Mouse (Mus musculus): ENCODE data around the gene C130032M10Rik. TPM values are rescaled to one million over a fixed set of nuclear protein-coding genes. Genes with fewer than 3 reads are reported as not detected.

C130032M10Rik gene
- polyA plus RNA-seq, 2 experiments, result 1.9 to 3.4 TPM

DNA sequence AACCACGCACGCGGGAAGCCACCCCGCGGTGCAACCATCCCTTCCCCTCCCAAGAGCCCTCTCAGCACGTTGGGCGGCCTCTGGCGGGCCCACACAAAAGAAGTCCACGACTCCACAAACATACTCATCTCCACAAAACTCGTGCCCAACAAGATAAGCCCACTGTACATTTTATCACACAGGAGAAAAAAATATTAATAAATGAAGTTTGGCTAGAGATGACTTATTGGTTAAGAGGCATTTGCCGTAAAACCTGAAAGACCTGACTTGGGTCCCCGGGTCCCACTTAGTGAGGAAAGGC, 46.1 kb downstream of the C130032M10Rik start:
- Histone ChIP-seq H3K4me2 (replicated peaks; ENCODE audit: low read depth, low read length, severe bottlenecking) (peak overlapping the region; percentile 94), H3K9ac (ENCODE audit: low read depth, low read length, severe bottlenecking) (no peak overlapping the region), H3K9me3 (ENCODE audit: control insufficient read depth, low read length) (no peaks in the 10 kb centered on the region), H3K27ac (replicated peaks; ENCODE audit: low read depth, low read length) (no peak overlapping the region), H3K27me3 (ENCODE audit: control insufficient read depth, insufficient read depth, low read length) (peaks cover 32% of the 10 kb centered on the region; the same call in 1 of the 2 replicates), H3K4me1 (ENCODE audit: control insufficient read depth, insufficient read depth, low read length) (0 out of 2 replicates have a peak, but pooled peaks cover 6% of the 10 kb centered on the region), H3K36me3 (ENCODE audit: control insufficient read depth, insufficient read depth, low read length) (no peaks in the 10 kb centered on the region), H3K4me3 (replicated peaks; ENCODE audit: low read length) (peak overlapping the region; percentile 62)
- 4% methylated on average over 12 of the region's 12 CpGs for whole genome bisulfite sequencing
- no peak for DNase-seq (ENCODE audit: low spot score)
- no peak for ATAC-seq (ENCODE audit: low FRiP score, low read depth)
- TF ChIP-seq POLR2A (IDR thresholded peaks at IDR 0.05; ENCODE audit: borderline replicate concordance, extremely low read depth, insufficient read depth, insufficient read length), result no peak

DNA sequence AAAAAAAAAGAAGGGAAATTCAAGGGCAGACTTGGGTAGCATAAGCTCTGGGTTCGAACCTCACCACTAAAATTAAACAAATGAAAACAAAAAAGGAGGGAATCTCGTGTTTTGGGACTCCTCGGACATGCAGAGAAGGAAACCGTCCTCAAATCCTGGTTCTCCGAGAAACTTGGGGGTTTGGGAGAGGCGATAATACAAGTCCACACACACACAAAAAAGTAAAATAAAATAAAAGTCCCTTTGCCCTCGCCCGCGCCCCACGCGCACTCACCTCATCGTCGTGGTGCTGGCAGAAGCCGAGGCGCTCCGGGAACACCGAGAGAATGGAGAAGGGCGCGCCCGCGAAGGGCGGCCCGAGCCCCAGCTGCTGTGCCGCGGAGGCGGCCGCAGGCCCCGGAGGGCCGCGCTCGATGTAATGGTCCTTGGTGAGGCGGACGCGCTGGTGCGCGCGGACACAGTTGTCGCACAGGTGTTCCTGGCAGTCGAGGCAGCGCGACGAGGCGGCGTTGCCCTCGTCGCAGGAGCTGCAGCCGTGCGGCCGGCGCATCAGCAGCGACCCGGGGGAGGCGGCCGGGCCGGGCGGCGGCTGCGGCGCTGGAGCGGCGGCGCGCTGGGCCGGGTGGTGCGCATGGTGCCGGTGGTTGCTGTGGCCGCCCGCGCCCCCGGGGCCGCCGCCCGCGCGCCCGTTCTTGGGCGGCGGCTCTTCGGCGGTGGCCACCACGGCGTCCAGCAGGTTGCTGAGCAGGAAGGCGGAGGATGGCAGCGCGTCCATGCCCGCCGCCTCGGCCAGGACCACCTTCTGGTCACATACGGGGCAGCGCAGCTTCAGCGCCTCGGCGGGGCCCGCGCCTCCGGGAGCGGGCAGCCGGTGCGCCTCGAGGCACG, 46.8 kb downstream of the C130032M10Rik start:
- H3K27me3 ChIP-seq (ENCODE audit: control insufficient read depth, insufficient read depth, low read length), result peaks cover 32% of the 10 kb centered on the region; the same call in 1 of the 2 replicates
- ATAC-seq (ENCODE audit: low FRiP score, low read depth), result peak; percentile 8; the same call in 1 of the 2 replicates
- H3K27ac ChIP-seq (replicated peaks; ENCODE audit: low read depth, low read length), result no peak overlapping the region

DNA sequence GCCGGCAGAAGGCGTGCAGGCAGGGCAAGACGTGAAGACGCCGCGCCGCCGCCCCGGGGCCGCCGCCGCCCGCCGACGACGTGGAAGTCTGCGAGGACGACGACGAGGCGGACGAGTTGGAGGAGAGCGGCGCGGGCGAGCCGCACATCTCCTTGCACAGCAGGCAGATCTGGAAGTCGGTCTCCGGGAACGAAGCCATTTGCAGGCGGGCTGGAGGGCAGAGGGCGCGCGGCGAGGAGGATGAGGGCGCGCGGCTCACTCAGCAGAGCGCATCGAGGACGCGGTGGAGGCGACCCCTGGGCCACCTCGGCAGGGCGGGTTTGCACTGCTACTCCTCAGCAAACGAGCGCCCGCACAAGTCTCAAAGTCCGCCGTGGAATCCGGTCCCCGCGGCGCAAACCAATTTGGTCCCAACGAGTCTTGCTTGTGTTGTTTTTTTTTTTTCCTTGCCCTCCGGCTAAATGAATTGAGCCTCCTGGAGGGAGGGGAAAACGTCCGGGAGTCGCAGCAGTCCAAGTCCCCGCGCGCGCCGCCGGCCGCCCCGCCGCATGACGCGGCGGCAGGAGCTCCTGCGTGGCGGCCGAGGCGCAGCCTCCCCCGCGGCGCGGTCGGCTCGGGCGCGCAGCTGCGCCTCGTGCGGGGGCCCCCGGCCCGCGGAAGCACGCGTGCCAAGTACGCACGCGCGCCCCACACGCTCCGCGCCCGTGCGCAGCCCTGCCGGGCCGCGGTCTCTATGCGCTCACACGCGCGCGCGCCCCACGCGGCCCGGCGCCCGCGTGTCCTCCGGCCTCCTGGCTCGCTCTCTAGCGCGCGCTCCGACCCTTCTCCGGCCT, 47.6 kb downstream of the C130032M10Rik start:
- TF ChIP-seq POLR2A (IDR thresholded peaks at IDR 0.05; ENCODE audit: borderline replicate concordance, extremely low read depth, insufficient read depth, insufficient read length), result no peak
- peak overlapping the region; percentile 94 for H3K4me2 ChIP-seq (replicated peaks; ENCODE audit: low read depth, low read length, severe bottlenecking)
- H3K27ac ChIP-seq (replicated peaks; ENCODE audit: low read depth, low read length), result peak overlapping the region; percentile 55
- peak overlapping the region; percentile 66 for H3K9ac ChIP-seq (ENCODE audit: low read depth, low read length, severe bottlenecking)
- H3K27me3 ChIP-seq (ENCODE audit: control insufficient read depth, insufficient read depth, low read length), result peaks cover 32% of the 10 kb centered on the region; the same call in 1 of the 2 replicates
- DNase-seq (ENCODE audit: low spot score) (no peak), ATAC-seq (ENCODE audit: low FRiP score, low read depth) (peak; percentile 39; the same call in 1 of the 2 replicates)
- WGBS, result under 1% methylated on average over 96 of the region's 122 CpGs
- H3K4me3 ChIP-seq (replicated peaks; ENCODE audit: low read length), result peak overlapping the region; percentile 62
- no peaks in the 10 kb centered on the region for H3K36me3 ChIP-seq (ENCODE audit: control insufficient read depth, insufficient read depth, low read length)
- H3K4me1 ChIP-seq (ENCODE audit: control insufficient read depth, insufficient read depth, low read length), result 0 out of 2 replicates have a peak, but pooled peaks cover 6% of the 10 kb centered on the region
- H3K9me3 ChIP-seq (ENCODE audit: control insufficient read depth, low read length), result no peaks in the 10 kb centered on the region

More for the DNA sequence above, 46.8 kb downstream of the C130032M10Rik start:
- H3K4me3 ChIP-seq (replicated peaks; ENCODE audit: low read length), result peak overlapping the region; percentile 62
- 2% methylated on average over 58 of the region's 101 CpGs for WGBS
- no peaks in the 10 kb centered on the region for H3K9me3 ChIP-seq (ENCODE audit: control insufficient read depth, low read length)
- no peak for TF ChIP-seq POLR2A (IDR thresholded peaks at IDR 0.05; ENCODE audit: borderline replicate concordance, extremely low read depth, insufficient read depth, insufficient read length)
- H3K9ac ChIP-seq (ENCODE audit: low read depth, low read length, severe bottlenecking), result peak overlapping the region; percentile 66
- no peak for DNase-seq (ENCODE audit: low spot score)
- H3K36me3 ChIP-seq (ENCODE audit: control insufficient read depth, insufficient read depth, low read length), result no peaks in the 10 kb centered on the region
- H3K4me1 ChIP-seq (ENCODE audit: control insufficient read depth, insufficient read depth, low read length), result 0 out of 2 replicates have a peak, but pooled peaks cover 6% of the 10 kb centered on the region
- peak overlapping the region; percentile 94 for H3K4me2 ChIP-seq (replicated peaks; ENCODE audit: low read depth, low read length, severe bottlenecking)

DNA sequence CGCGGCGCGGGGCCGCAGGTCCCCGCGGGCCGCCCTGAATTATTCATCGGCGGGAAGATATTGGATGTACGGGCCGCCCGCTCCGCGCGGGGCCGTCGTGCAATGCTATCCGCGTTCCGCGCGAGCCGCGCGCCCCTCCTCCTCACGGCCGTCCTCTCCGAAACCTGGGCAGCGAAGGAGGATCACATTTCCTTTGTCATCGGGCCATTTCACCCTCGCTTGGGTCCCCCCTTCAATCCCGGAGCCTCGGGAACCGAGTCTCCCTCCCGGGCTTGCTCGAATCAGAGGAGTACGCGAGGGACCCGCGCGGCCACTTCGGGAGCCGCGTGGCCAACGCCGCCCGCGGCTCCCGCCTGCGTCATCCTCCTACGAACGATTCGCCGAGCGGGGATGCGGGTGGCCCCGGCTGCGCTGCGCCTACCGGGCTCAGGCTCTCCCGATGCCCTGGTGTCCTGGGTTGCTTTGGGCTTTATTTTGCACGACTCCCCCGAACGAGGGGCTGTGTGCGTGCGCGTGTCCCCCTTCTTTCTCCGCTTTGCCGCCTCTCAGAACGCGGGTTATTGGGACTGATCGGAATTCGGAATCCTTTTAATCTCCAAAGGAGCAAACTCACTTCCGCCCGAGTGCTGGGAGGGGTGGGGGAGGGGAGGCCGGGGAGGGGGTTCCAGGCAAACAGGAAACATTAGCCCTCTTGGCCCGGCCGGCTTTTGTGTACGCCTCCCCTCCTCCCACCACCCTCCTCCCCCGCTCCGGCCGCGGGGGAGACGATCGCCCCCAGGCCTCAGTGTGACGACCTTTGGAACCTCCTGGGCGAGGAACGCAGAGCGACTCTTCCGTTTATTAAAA, 48.5 kb downstream of the C130032M10Rik start, which contains the start of gene Trim71:
Gene Trim71 (minus strand): TSS at position 609 of the 846 bp plus-strand sequence.
- DNase-seq (ENCODE audit: low spot score) (no peak), ATAC-seq (ENCODE audit: low FRiP score, low read depth) (peak; percentile 47; the same call in 1 of the 2 replicates)
- Histone ChIP-seq H3K27ac (replicated peaks; ENCODE audit: low read depth, low read length) (peak within 1 kb of the TSS; percentile 55), H3K36me3 (ENCODE audit: control insufficient read depth, insufficient read depth, low read length) (no peaks in the 10 kb centered on the region), H3K4me3 (replicated peaks; ENCODE audit: low read length) (peak within 1 kb of the TSS; percentile 62), H3K4me2 (replicated peaks; ENCODE audit: low read depth, low read length, severe bottlenecking) (peak within 1 kb of the TSS; percentile 94), H3K27me3 (ENCODE audit: control insufficient read depth, insufficient read depth, low read length) (peaks cover 32% of the 10 kb centered on the region; the same call in 1 of the 2 replicates), H3K4me1 (ENCODE audit: control insufficient read depth, insufficient read depth, low read length) (0 out of 2 replicates have a peak, but pooled peaks cover 6% of the 10 kb centered on the region), H3K9me3 (ENCODE audit: control insufficient read depth, low read length) (no peaks in the 10 kb centered on the region), H3K9ac (ENCODE audit: low read depth, low read length, severe bottlenecking) (peak within 1 kb of the TSS; percentile 66)
- under 1% methylated on average over 87 of the region's 91 CpGs for WGBS
- 0 out of 2 replicates have a peak, but pooled peaks have one; percentile 27 for TF ChIP-seq POLR2A (IDR thresholded peaks at IDR 0.05; ENCODE audit: borderline replicate concordance, extremely low read depth, insufficient read depth, insufficient read length)
